ENCODE assay signal across 8 mouse cellular contexts in genomic region chr9:44920374-44921122, GRCm38 (mm10). TPM values are rescaled to one million over a fixed set of nuclear protein-coding genes. Genes with fewer than 3 reads are reported as not detected.
DNase-seq lines count a peak whose midpoint lies in the region; ATAC-seq and TF ChIP-seq lines count a peak whose summit lies in the region.

Atp5l (minus strand) TSS chr9:44920742.

- no peaks in the 10 kb centered on the region for H3K4me1 ChIP-seq in ES-Bruce4 (ENCODE audit: control insufficient read depth, insufficient read depth, low read length)
- peaks cover 24% of the 10 kb centered on the region for H3K4me1 ChIP-seq in forebrain, embryonic 13.5 days
- H3K4me1 ChIP-seq in liver, postnatal 0 days (ENCODE audit: insufficient read depth) = peaks cover 13% of the 10 kb centered on the region; the same call in 1 of the 2 replicates
- H3K4me1 ChIP-seq in neural tube, embryonic 14.5 days (ENCODE audit: control insufficient read depth, insufficient read depth, low read length) = peaks cover 9% of the 10 kb centered on the region; the same call in 1 of the 2 replicates

- H3K9ac ChIP-seq in ES-Bruce4 (ENCODE audit: low read depth, poor library complexity, severe bottlenecking) = peak within 1 kb of the TSS; percentile 82
- peak within 1 kb of the TSS; percentile 96 for H3K9ac ChIP-seq in forebrain, embryonic 13.5 days
- H3K9ac ChIP-seq in liver, postnatal 0 days (replicated peaks) = peak within 1 kb of the TSS; percentile 99
- peak within 1 kb of the TSS; percentile 84 for H3K9ac ChIP-seq in neural tube, embryonic 14.5 days (replicated peaks; ENCODE audit: low read depth, low read length)

- H3K4me2 ChIP-seq in forebrain, embryonic 13.5 days = peak within 1 kb of the TSS; percentile 94
- peak within 1 kb of the TSS; percentile 80 for H3K4me2 ChIP-seq in liver, postnatal 0 days (ENCODE audit: low read depth, low read length)
- H3K4me2 ChIP-seq in neural tube, embryonic 14.5 days (ENCODE audit: low read depth, low read length) = peak within 1 kb of the TSS; percentile 59

- intact Hi-C loops in heart, postnatal 10 days (cut with DNase I) = loop anchor here (2.0 kb wide), 1 partner anchor 40 kb away; the partner anchor contains the start of gene Kmt2a

- no peaks in the 10 kb centered on the region for H3K9me3 ChIP-seq in ES-Bruce4 (replicated peaks; ENCODE audit: control insufficient read depth, insufficient read depth, low read length, poor library complexity, severe bottlenecking)
- no peaks in the 10 kb centered on the region for H3K9me3 ChIP-seq in forebrain, embryonic 13.5 days (replicated peaks)
- no peaks in the 10 kb centered on the region for H3K9me3 ChIP-seq in liver, postnatal 0 days (ENCODE audit: low read length)
- no peaks in the 10 kb centered on the region for H3K9me3 ChIP-seq in neural tube, embryonic 14.5 days (ENCODE audit: control insufficient read depth, low read length)

- ATAC-seq in cerebellum, adult (ENCODE audit: insufficient number of reproducible peaks, low FRiP score, low TSS enrichment) = peak; percentile 85; the same call in 1 of the 2 replicates
- ATAC-seq in forebrain, embryonic 13.5 days = peak; percentile 91
- ATAC-seq in liver, postnatal 0 days = peak; percentile 89
- peak; percentile 85 for ATAC-seq in neural tube, embryonic 14.5 days (ENCODE audit: low read depth)

- DNase-seq in heart, postnatal 10 days = peak; percentile 91 to 92
- DNase-seq in large intestine, adult 2 months (ENCODE audit: low read depth, low spot score) = peak; percentile 89
- DNase-seq in liver, postnatal 0 days = peak; percentile 86
- peak; percentile 84 for DNase-seq in testis, postnatal 10 days (ENCODE audit: low spot score)

- H3K4me3 ChIP-seq in ES-Bruce4 (ENCODE audit: low read depth, low read length) = peak within 1 kb of the TSS; percentile 87
- peak within 1 kb of the TSS; percentile 100 for H3K4me3 ChIP-seq in forebrain, embryonic 13.5 days
- H3K4me3 ChIP-seq in liver, postnatal 0 days (ENCODE audit: low read depth, low read length) = peak within 1 kb of the TSS; percentile 98
- H3K4me3 ChIP-seq in neural tube, embryonic 14.5 days (ENCODE audit: low read depth, low read length) = peak within 1 kb of the TSS; percentile 66

- no peak for TF ChIP-seq CTCF in ES-Bruce4 (IDR thresholded peaks at IDR 0.05; ENCODE audit: low read depth, low read length)
- TF ChIP-seq CTCF in liver, postnatal 0 days (IDR thresholded peaks at IDR 0.05; ENCODE audit: low read depth) = no peak

- no peaks in the 10 kb centered on the region for H3K27me3 ChIP-seq in ES-Bruce4 (ENCODE audit: control insufficient read depth, insufficient read depth, low read length, poor library complexity, severe bottlenecking)
- H3K27me3 ChIP-seq in forebrain, embryonic 13.5 days = no peaks in the 10 kb centered on the region
- H3K27me3 ChIP-seq in liver, postnatal 0 days (ENCODE audit: insufficient read depth, low read length) = no peaks in the 10 kb centered on the region
- H3K27me3 ChIP-seq in neural tube, embryonic 14.5 days (ENCODE audit: control insufficient read depth, insufficient read depth, low read length) = no peaks in the 10 kb centered on the region

- no peaks in the 10 kb centered on the region for H3K36me3 ChIP-seq in ES-Bruce4 (ENCODE audit: control insufficient read depth, insufficient read depth, low read length, poor library complexity, severe bottlenecking)
- H3K36me3 ChIP-seq in forebrain, embryonic 13.5 days (ENCODE audit: poor library complexity, severe bottlenecking) = no peaks in the 10 kb centered on the region
- no peaks in the 10 kb centered on the region for H3K36me3 ChIP-seq in liver, postnatal 0 days (replicated peaks; ENCODE audit: insufficient read depth, low read length)
- peaks cover 4% of the 10 kb centered on the region; the same call in 1 of the 2 replicates for H3K36me3 ChIP-seq in neural tube, embryonic 14.5 days (ENCODE audit: control insufficient read depth, insufficient read depth, low read length)

- peak within 1 kb of the TSS; percentile 89 for H3K27ac ChIP-seq in ES-Bruce4 (ENCODE audit: insufficient read depth, low read length)
- H3K27ac ChIP-seq in forebrain, embryonic 13.5 days = peak within 1 kb of the TSS; percentile 87
- H3K27ac ChIP-seq in liver, postnatal 0 days (ENCODE audit: low read depth) = peak within 1 kb of the TSS; percentile 97
- H3K27ac ChIP-seq in neural tube, embryonic 14.5 days (ENCODE audit: low read depth, low read length) = peak within 1 kb of the TSS; percentile 86

- TF ChIP-seq POLR2A in ES-Bruce4 (IDR thresholded peaks at IDR 0.05; ENCODE audit: insufficient read depth, low read length) = no peak

- WGBS in forebrain, embryonic 13.5 days = under 1% methylated on average over 47 of the region's 48 CpGs
- WGBS in large intestine, adult 2 months = under 1% methylated on average over 48 of the region's 48 CpGs
- WGBS in liver, postnatal 0 days (ENCODE audit: insufficient replicate concordance) = under 1% methylated on average over 48 of the region's 48 CpGs
- WGBS in neural tube, embryonic 14.5 days = under 1% methylated on average over 47 of the region's 48 CpGs

- TF ChIP-seq EP300 in ES-Bruce4 (IDR thresholded peaks at IDR 0.05; ENCODE audit: insufficient read depth, low read depth, low read length) = no peak
- TF ChIP-seq EP300 in liver, postnatal 0 days (IDR thresholded peaks at IDR 0.05; ENCODE audit: low read depth) = peak; percentile 93

RNA-seq across cellular contexts. Expression of gene Atp5l, which starts in this region (rescaled TPM):
- polyA plus RNA-seq in ES-Bruce4 (2011; ENCODE audit: insufficient read depth, insufficient read length, low read depth, missing spikeins) = 166 and 170 TPM in 2 replicates
- polyA plus RNA-seq in forebrain, embryonic 13.5 days (2015; fragmentation: Nextera tagmentation; extraction: Ambion mirVana) = 777 and 836 TPM in 2 replicates
- total RNA-seq in heart, postnatal 10 days (2021) = 1,000 to 10,000 TPM; 1,370 to 1,379 TPM
- polyA plus RNA-seq in large intestine, adult 2 months (2012; rRNA removed) = 453 and 486 TPM in 2 replicates
- polyA plus RNA-seq in liver, postnatal 0 days (2015; fragmentation: Nextera tagmentation; extraction: Ambion mirVana) = 764 and 787 TPM in 2 replicates
- 756 and 860 TPM in 2 replicates for polyA plus RNA-seq in neural tube, embryonic 14.5 days (2014; fragmentation: Nextera tagmentation; extraction: Ambion mirVana)

Comparison
In these comparisons a context has a peak if more than half of its experiments do, and no peak if none do; other contexts are left out.
1. Peak in every context shown above with its lines: DNase-seq, ATAC-seq, H3K4me3 ChIP-seq and H3K27ac ChIP-seq.